1 mouse cellular context compared by ENCODE assay signal in the genomic region with DNA sequence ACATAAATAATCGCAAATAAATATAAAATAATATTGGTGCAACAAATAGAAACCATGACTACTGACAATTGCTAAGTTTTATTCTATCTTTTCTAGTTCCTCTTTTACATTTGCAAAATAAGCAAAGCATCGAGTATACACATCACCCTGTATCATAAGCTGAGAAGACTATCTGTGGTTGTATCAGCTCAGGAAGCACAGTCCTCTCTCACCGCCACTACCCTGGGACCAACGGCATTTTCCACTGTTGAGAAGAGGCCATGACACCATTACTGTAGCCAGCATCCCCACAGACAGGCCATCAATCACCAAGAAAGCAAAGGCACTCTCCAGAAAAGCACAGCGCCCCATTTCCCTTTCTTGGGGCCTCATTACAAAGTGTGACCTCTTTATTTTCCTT.
TF ChIP-seq lines count a peak whose summit lies in the region.

No protein-coding gene starts in this region.

TF ChIP-seq in MEL, 35 proteins besides CTCF, POLR2A, EP300 and RAD21 (continued from another document):
- TF ChIP-seq CHD2 (IDR thresholded peaks at IDR 0.05; ENCODE audit: low read length): no peak
- peak; percentile 55; the same call in 1 of the 2 replicates for TF ChIP-seq MAFK (IDR thresholded peaks at IDR 0.05; ENCODE audit: borderline replicate concordance, low read depth, low read length)
- no peak for TF ChIP-seq NRF1 (IDR thresholded peaks at IDR 0.05; ENCODE audit: insufficient read depth, low read depth, low read length, poor library complexity, severe bottlenecking)
- no peak for TF ChIP-seq TBP (IDR thresholded peaks at IDR 0.05; ENCODE audit: low read depth, low read length)
- TF ChIP-seq HCFC1 (IDR thresholded peaks at IDR 0.05; ENCODE audit: low read depth, low read length): no peak
- TF ChIP-seq GATA1 (IDR thresholded peaks at IDR 0.05; ENCODE audit: low read depth, low read length): peak; percentile 62; the same call in 1 of the 2 replicates
- TF ChIP-seq MXI1 (IDR thresholded peaks at IDR 0.05; ENCODE audit: low read depth, low read length): no peak
- TF ChIP-seq SMC3 (IDR thresholded peaks at IDR 0.05; ENCODE audit: low read depth, low read length): no peak
- TF ChIP-seq USF1 (IDR thresholded peaks at IDR 0.05; ENCODE audit: low read depth, low read length): no peak
- TF ChIP-seq E2F4 (IDR thresholded peaks at IDR 0.05; ENCODE audit: borderline replicate concordance, low read depth, low read length): no peak
- TF ChIP-seq BHLHE40 (IDR thresholded peaks at IDR 0.05; ENCODE audit: borderline replicate concordance, low read depth, low read length): no peak
- TF ChIP-seq ZC3H11A (IDR thresholded peaks at IDR 0.05; ENCODE audit: low read depth, low read length): no peak
- TF ChIP-seq ZMIZ1 (IDR thresholded peaks at IDR 0.05; ENCODE audit: low read depth, low read length): no peak
- TF ChIP-seq MYC (IDR thresholded peaks at IDR 0.05; ENCODE audit: low read depth, low read length): no peak
- TF ChIP-seq MAX (IDR thresholded peaks at IDR 0.05; ENCODE audit: low read length): no peak
- no peak for TF ChIP-seq SIN3A (IDR thresholded peaks at IDR 0.05; ENCODE audit: low read length)
- no peak for TF ChIP-seq TAL1 (IDR thresholded peaks at IDR 0.05; ENCODE audit: low read length)
- TF ChIP-seq ZKSCAN1 (IDR thresholded peaks at IDR 0.05; ENCODE audit: low read depth, low read length): no peak
- TF ChIP-seq NELFE (IDR thresholded peaks at IDR 0.05; ENCODE audit: low read depth, low read length): no peak
- peak; percentile 33 for TF ChIP-seq RCOR1 (IDR thresholded peaks at IDR 0.05; ENCODE audit: low read depth, low read length)
- TF ChIP-seq POLR2AphosphoS2 (IDR thresholded peaks at IDR 0.05; ENCODE audit: low read length): no peak
- TF ChIP-seq POLR2AphosphoS5 (IDR thresholded peaks at IDR 0.05; ENCODE audit: borderline replicate concordance, low read depth, low read length): no peak
- TF ChIP-seq JUND (IDR thresholded peaks at IDR 0.05; ENCODE audit: low read depth, low read length): 0 out of 2 replicates have a peak, but pooled peaks have one; percentile 29
- no peak for TF ChIP-seq UBTF (IDR thresholded peaks at IDR 0.05; ENCODE audit: borderline replicate concordance, insufficient read depth, low read depth, low read length)
- no peak for TF ChIP-seq CHD1 (IDR thresholded peaks at IDR 0.05; ENCODE audit: low read depth, low read length)
- TF ChIP-seq ZNF384 (IDR thresholded peaks at IDR 0.05; ENCODE audit: low read depth, low read length): no peak
- no peak for TF ChIP-seq MEF2A (IDR thresholded peaks at IDR 0.05; ENCODE audit: extremely low read depth, insufficient replicate concordance, low read depth, low read length, poor library complexity, severe bottlenecking)
- peak; percentile 76 for TF ChIP-seq MYB (IDR thresholded peaks at IDR 0.05; ENCODE audit: low read depth, low read length)
- TF ChIP-seq ETS1 (IDR thresholded peaks at IDR 0.05; ENCODE audit: low read depth, low read length): peak; percentile 85
- no peak for TF ChIP-seq MAZ (IDR thresholded peaks at IDR 0.05; ENCODE audit: low read depth, low read length)
- TF ChIP-seq KAT2A (conservative IDR thresholded peaks at IDR 0.05; ENCODE audit: low read depth, low read length): no peak
- TF ChIP-seq ELF1 (IDR thresholded peaks at IDR 0.05; ENCODE audit: low read depth, low read length): peak; percentile 21; the same call in 1 of the 2 replicates
- no peak for TF ChIP-seq GABPA (IDR thresholded peaks at IDR 0.05; ENCODE audit: low read depth, low read length)
- TF ChIP-seq USF2 (IDR thresholded peaks at IDR 0.05; ENCODE audit: borderline replicate concordance in 1 of 2, insufficient read depth in 1 of 2, low read depth in 1 of 2, low read length in 2 of 2): no peak
